Mouse (Mus musculus) CH12.LX (cell line): Measurements from ENCODE around the gene Gm15155.

ENCODE experiments used
- CHD1 ChIP-seq: IDR thresholded peaks from 2 replicates; pipeline ENCODE4 v1.6.1; 2012; ENCODE audit warnings: low read depth, low read length, improper control_type of control experiment, inconsistent platforms
- CTCF ChIP-seq, 2 experiments: IDR thresholded peaks in 1 of 2; conservative IDR thresholded peaks in 1 of 2; 2 replicates each; pipeline ENCODE4 v1.5.1; 2011 to 2012; ENCODE audit warnings: low read depth in 2 of 2, low read length in 2 of 2, improper control_type of control experiment in 1 of 2, inconsistent platforms in 1 of 2, mild to moderate bottlenecking in 1 of 2, moderate library complexity in 1 of 2
- MEF2A ChIP-seq: IDR thresholded peaks from 2 replicates; pipeline ENCODE4 v1.6.1; 2014; ENCODE audit warnings: low read depth, mild to moderate bottlenecking, inconsistent platforms, low read length, improper control_type of control experiment, borderline replicate concordance
- NELFE ChIP-seq: IDR thresholded peaks from 2 replicates; pipeline ENCODE4 v1.6.1; 2011; ENCODE audit warnings: low read depth, low read length, improper control_type of control experiment
- NRF1 ChIP-seq: IDR thresholded peaks from 2 replicates; pipeline ENCODE4 v1.6.1; 2014; ENCODE audit warnings: low read depth, mild to moderate bottlenecking, inconsistent platforms, low read length, improper control_type of control experiment, moderate library complexity
- ZMIZ1 ChIP-seq: IDR thresholded peaks from 2 replicates; pipeline ENCODE4 v1.6.1; 2012; ENCODE audit warnings: low read depth, mild to moderate bottlenecking, inconsistent platforms, low read length, improper control_type of control experiment

DNA sequence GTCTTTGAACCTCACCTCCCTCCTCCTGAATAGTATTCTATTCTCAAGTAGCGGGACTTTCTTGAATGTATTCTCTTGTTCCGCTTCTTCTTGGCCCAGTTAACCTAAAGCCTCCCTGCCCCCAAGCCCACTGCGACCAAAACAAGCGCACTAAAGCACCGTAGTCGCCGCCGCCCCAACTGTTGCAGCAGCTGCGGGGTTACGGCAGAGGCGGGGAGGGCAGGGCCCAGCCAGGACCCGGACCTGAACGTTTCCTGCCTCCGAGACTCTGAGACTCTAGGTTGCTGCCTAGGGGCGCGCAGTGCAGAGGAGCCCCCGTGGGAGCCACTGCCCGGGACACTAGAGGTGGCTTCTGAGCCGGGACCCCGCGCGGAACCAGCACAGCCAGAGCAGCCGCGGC lies 2.0 kb upstream of the Gm15155 start:
- TF ChIP-seq MEF2A: no peak
- no peak for TF ChIP-seq NRF1
- no peak for TF ChIP-seq CTCF (conservative IDR thresholded peaks at IDR 0.05 in 1 of 2, IDR thresholded peaks at IDR 0.05 in 1 of 2; ENCODE audit: low read depth in 2 of 2, low read length in 2 of 2)
- no peak for TF ChIP-seq CHD1
- no peak for TF ChIP-seq NELFE
- no peak for TF ChIP-seq ZMIZ1
